Mouse (Mus musculus): ENCODE data around the gene Aldh1l1. TPM values are rescaled to one million over a fixed set of nuclear protein-coding genes. Genes with fewer than 3 reads are reported as not detected.

The Aldh1l1 gene
- total RNA-seq, 2 experiments from 2014 or later, result 0.90 to 2.7 TPM

GRCm38 (mm10) chr6:90567928-90568327 lies 81.7 kb downstream of the Aldh1l1 start:
- intact Hi-C loops (cut with DNase I), result no loop called here
- no peak for DNase-seq

GRCm38 (mm10) chr6:90568721-90569120 lies 82.5 kb downstream of the Aldh1l1 start:
- peak in 1 of 2 experiments; percentile 38 for DNase-seq

GRCm38 (mm10) chr6:90569736-90570383 lies 83.6 kb downstream of the Aldh1l1 start:
- DNase-seq, result no peak
- intact Hi-C loops (cut with DNase I), result no loop called here

More at GRCm38 (mm10) chr6:90568721-90569120, 82.5 kb downstream of the Aldh1l1 start:
- intact Hi-C loops (cut with DNase I), result no loop called here

- no peak for DNase-seq
- intact Hi-C loops (cut with DNase I), result no loop called here
Measured at GRCm38 (mm10) chr6:90570392-90570791, 84.2 kb downstream of the Aldh1l1 start.

GRCm38 (mm10) chr6:90575261-90575715 lies 89.1 kb downstream of the Aldh1l1 start:
- peak; percentile 78 to 88 for DNase-seq
- intact Hi-C loops (cut with DNase I), result loop anchor here (5.0 kb wide), 3 partner anchors 38 to 143 kb away; no protein-coding TSS in a partner anchor

GRCm38 (mm10) chr6:90578174-90578573 lies 91.9 kb downstream of the Aldh1l1 start:
- intact Hi-C loops (cut with DNase I), result loop anchor here (5.0 kb wide), 3 partner anchors 41 to 146 kb away; no protein-coding TSS in a partner anchor
- no peak for DNase-seq

GRCm38 (mm10) chr6:90582331-90582730 lies 96.1 kb downstream of the Aldh1l1 start:
- intact Hi-C loops (cut with DNase I), result no loop called here
- no peak for DNase-seq

GRCm38 (mm10) chr6:90588113-90588512 lies 101.9 kb downstream of the Aldh1l1 start:
- intact Hi-C loops (cut with DNase I), result no loop called here
- no peak for DNase-seq

- intact Hi-C loops (cut with DNase I), result no loop called here
- DNase-seq, result no peak
Measured at GRCm38 (mm10) chr6:90590707-90591106, 104.5 kb downstream of the Aldh1l1 start.

GRCm38 (mm10) chr6:90594972-90595371 lies 108.7 kb downstream of the Aldh1l1 start:
- intact Hi-C loops (cut with DNase I), result no loop called here
- no peak for DNase-seq

GRCm38 (mm10) chr6:90597060-90597459 lies 110.8 kb downstream of the Aldh1l1 start:
- intact Hi-C loops (cut with DNase I), result no loop called here
- DNase-seq, result no peak

GRCm38 (mm10) chr6:90597592-90597991 lies 111.4 kb downstream of the Aldh1l1 start:
- intact Hi-C loops (cut with DNase I), result no loop called here
- peak; percentile 49 to 72 for DNase-seq

GRCm38 (mm10) chr6:90598197-90598596 lies 112.0 kb downstream of the Aldh1l1 start:
- intact Hi-C loops (cut with DNase I), result no loop called here
- no peak for DNase-seq

GRCm38 (mm10) chr6:90600351-90600750 lies 114.1 kb downstream of the Aldh1l1 start:
- DNase-seq, result no peak
- intact Hi-C loops (cut with DNase I), result no loop called here

GRCm38 (mm10) chr6:90601736-90602135 lies 115.5 kb downstream of the Aldh1l1 start:
- intact Hi-C loops (cut with DNase I), result no loop called here
- no peak for DNase-seq

GRCm38 (mm10) chr6:90602304-90602703 lies 116.1 kb downstream of the Aldh1l1 start:
- intact Hi-C loops (cut with DNase I), result no loop called here
- no peak for DNase-seq

- DNase-seq, result no peak
- intact Hi-C loops (cut with DNase I), result no loop called here
Measured at GRCm38 (mm10) chr6:90603126-90603525, 116.9 kb downstream of the Aldh1l1 start.

- DNase-seq, result no peak
- intact Hi-C loops (cut with DNase I), result loop anchor here (2.0 kb wide), 1 partner anchor 117 kb away; no protein-coding TSS in a partner anchor
Measured at GRCm38 (mm10) chr6:90604130-90604529, 117.9 kb downstream of the Aldh1l1 start.

GRCm38 (mm10) chr6:90604533-90605297 lies 118.5 kb downstream of the Aldh1l1 start, which contains the start of gene Slc41a3:
Gene Slc41a3 (plus strand): TSS chr6:90604725.
- peak; percentile 94 to 95 for DNase-seq
- intact Hi-C loops (cut with DNase I), result loop anchor here (2.0 to 5.0 kb wide), 2 partner anchors 48 to 116 kb away; no protein-coding TSS in a partner anchor

GRCm38 (mm10) chr6:90605298-90605665 lies 119.1 kb downstream of the Aldh1l1 start:
- intact Hi-C loops (cut with DNase I), result loop anchor here (2.0 to 5.0 kb wide), 2 partner anchors 47 to 116 kb away; no protein-coding TSS in a partner anchor
- DNase-seq, result no peak

- intact Hi-C loops (cut with DNase I), result loop anchor here (2.0 to 5.0 kb wide), 2 partner anchors 46 to 122 kb away; no protein-coding TSS in a partner anchor
- DNase-seq, result peak; percentile 67 to 75
Measured at GRCm38 (mm10) chr6:90606538-90606937, 120.3 kb downstream of the Aldh1l1 start.

Measured in heart, postnatal 14 days (tissue).